In genomic region chr12:25094621-25095521, GRCm38 (mm10) we compare ENCODE assay signal across 8 mouse cellular contexts. TPM values are rescaled to one million over a fixed set of nuclear protein-coding genes. Genes with fewer than 3 reads are reported as not detected.
DNase-seq lines count a peak whose midpoint lies in the region; ATAC-seq and TF ChIP-seq lines count a peak whose summit lies in the region.

No protein-coding gene starts in this region.

- no peak for ATAC-seq in embryonic facial prominence, embryonic 14.5 days (ENCODE audit: low read depth)
- ATAC-seq in limb, embryonic 13.5 days (ENCODE audit: low FRiP score, low read depth), result no peak
- no peak for ATAC-seq in megakaryocyte progenitor cell, adult 5-6 weeks (replicated peaks; ENCODE audit: poor library complexity)

- WGBS in embryonic facial prominence, embryonic 14.5 days, result under 1% methylated on average over 22 of the region's 22 CpGs
- WGBS in hindbrain, embryonic 10.5 days, result under 1% methylated on average over 22 of the region's 22 CpGs
- WGBS in limb, embryonic 13.5 days, result under 1% methylated on average over 22 of the region's 22 CpGs

- H3K4me3 ChIP-seq in ES-E14 (ENCODE audit: insufficient read depth in 1 of 2, low read depth in 1 of 2, low read length in 2 of 2, poor library complexity in 1 of 2, severe bottlenecking in 1 of 2), result peak overlapping the region; percentile 62 to 76
- H3K4me3 ChIP-seq in embryonic facial prominence, embryonic 14.5 days (ENCODE audit: low read depth, low read length), result peak overlapping the region; percentile 85
- peak overlapping the region; percentile 85 for H3K4me3 ChIP-seq in hindbrain, embryonic 10.5 days
- peak overlapping the region; percentile 80 for H3K4me3 ChIP-seq in limb, embryonic 13.5 days

- H3K4me2 ChIP-seq in embryonic facial prominence, embryonic 14.5 days (ENCODE audit: low read depth, low read length), result peak overlapping the region; percentile 96
- peak overlapping the region; percentile 83 for H3K4me2 ChIP-seq in limb, embryonic 13.5 days (replicated peaks)

- intact Hi-C loops in left cerebral cortex, postnatal 25 days (cut with DNase I), result loop anchor here (5.0 to 10.0 kb wide), 6 partner anchors 68 to 997 kb away; no protein-coding TSS in a partner anchor

- peaks cover 2 to 10% of the 10 kb centered on the region in 2 experiments; a peak in 3 of 4 replicates for H3K4me1 ChIP-seq in ES-E14 (ENCODE audit: control insufficient read depth in 2 of 2, insufficient read depth in 2 of 2, low read length in 2 of 2, poor library complexity in 1 of 2)
- H3K4me1 ChIP-seq in embryonic facial prominence, embryonic 14.5 days (ENCODE audit: control insufficient read depth, insufficient read depth, low read length), result peaks cover 17% of the 10 kb centered on the region
- peaks cover 56% of the 10 kb centered on the region for H3K4me1 ChIP-seq in hindbrain, embryonic 10.5 days (replicated peaks)
- H3K4me1 ChIP-seq in limb, embryonic 13.5 days, result peaks cover 35% of the 10 kb centered on the region

- no peak overlapping the region for H3K9ac ChIP-seq in ES-E14 (ENCODE audit: insufficient read depth, low read depth, low read length, poor library complexity, severe bottlenecking)
- peak overlapping the region; percentile 88 for H3K9ac ChIP-seq in embryonic facial prominence, embryonic 14.5 days (ENCODE audit: low read depth, low read length)
- H3K9ac ChIP-seq in limb, embryonic 13.5 days, result peak overlapping the region; percentile 84

- peak; percentile 38 to 41 for DNase-seq in left cerebral cortex, postnatal 25 days (ENCODE audit: low spot score in 2 of 2)
- DNase-seq in left cerebral cortex, adult 11 months (ENCODE audit: low spot score), result no peak
- DNase-seq in ES-E14 (ENCODE audit: low read depth, low spot score), result no peak
- peak; percentile 85 for DNase-seq in embryonic facial prominence, embryonic 14.5 days (ENCODE audit: low spot score)
- DNase-seq in hindbrain, embryonic 10.5 days (ENCODE audit: low spot score), result peak; percentile 53
- peak; percentile 13 to 21 for DNase-seq in natural killer cell, adult 2 months (ENCODE audit: low spot score in 2 of 2)

- H3K9me3 ChIP-seq in ES-E14 (ENCODE audit: control insufficient read depth, insufficient read depth, low read depth, low read length), result no peaks in the 10 kb centered on the region
- no peaks in the 10 kb centered on the region for H3K9me3 ChIP-seq in embryonic facial prominence, embryonic 14.5 days (ENCODE audit: control insufficient read depth, low read length)
- H3K9me3 ChIP-seq in hindbrain, embryonic 10.5 days, result no peaks in the 10 kb centered on the region
- H3K9me3 ChIP-seq in limb, embryonic 13.5 days, result no peaks in the 10 kb centered on the region

- no peaks in the 10 kb centered on the region for H3K27me3 ChIP-seq in embryonic facial prominence, embryonic 14.5 days (replicated peaks; ENCODE audit: control insufficient read depth, insufficient read depth, low read length)
- peaks cover 10% of the 10 kb centered on the region for H3K27me3 ChIP-seq in hindbrain, embryonic 10.5 days (ENCODE audit: insufficient read depth, poor library complexity, severe bottlenecking)
- no peaks in the 10 kb centered on the region for H3K27me3 ChIP-seq in limb, embryonic 13.5 days

- in situ Hi-C loops in ES-E14 (cut with MboI; ENCODE audit: low sequenced_read_pairs in 2 of 2, unreplicated experiment in 2 of 2), result loop anchor here in 1 of 2 experiments (25.0 kb wide), 3 partner anchors 317 to 1192 kb away; no protein-coding TSS in a partner anchor

- H3K36me3 ChIP-seq in ES-E14 (ENCODE audit: control insufficient read depth, insufficient read depth, low read length, poor library complexity, severe bottlenecking), result no peaks in the 10 kb centered on the region
- H3K36me3 ChIP-seq in embryonic facial prominence, embryonic 14.5 days (ENCODE audit: control insufficient read depth, insufficient read depth, low read length), result no peaks in the 10 kb centered on the region
- peaks cover 5% of the 10 kb centered on the region; the same call in 1 of the 2 replicates for H3K36me3 ChIP-seq in hindbrain, embryonic 10.5 days
- peaks cover 4% of the 10 kb centered on the region; the same call in 1 of the 2 replicates for H3K36me3 ChIP-seq in limb, embryonic 13.5 days

- no peak overlapping the region for H3K27ac ChIP-seq in ES-E14 (ENCODE audit: insufficient read depth, low read depth, low read length, poor library complexity, severe bottlenecking)
- H3K27ac ChIP-seq in embryonic facial prominence, embryonic 14.5 days (replicated peaks; ENCODE audit: low read depth, low read length), result peak overlapping the region; percentile 89
- peak overlapping the region; percentile 98 for H3K27ac ChIP-seq in hindbrain, embryonic 10.5 days
- H3K27ac ChIP-seq in limb, embryonic 13.5 days, result peak overlapping the region; percentile 92

TF ChIP-seq in ES-E14, 5 proteins besides CTCF, POLR2A, EP300 and RAD21:
- TF ChIP-seq CHD2 (IDR thresholded peaks at IDR 0.05; ENCODE audit: low read depth, low read length), result no peak
- TF ChIP-seq ZC3H11A (IDR thresholded peaks at IDR 0.05; ENCODE audit: borderline replicate concordance, low read depth, low read length), result no peak
- TF ChIP-seq ZNF384 (IDR thresholded peaks at IDR 0.05; ENCODE audit: low read depth, low read length), result no peak
- TF ChIP-seq HCFC1 (IDR thresholded peaks at IDR 0.05; ENCODE audit: borderline replicate concordance, insufficient read depth, low read length), result no peak
- TF ChIP-seq MAFK (IDR thresholded peaks at IDR 0.05; ENCODE audit: insufficient read depth, low read depth, low read length), result no peak

RNA-seq across cellular contexts. Expression of gene Id2, which starts 2.1 kb away (rescaled TPM):
- total RNA-seq in left cerebral cortex, postnatal 25 days (2021), result 100 to 1,000 TPM; 148 to 163 TPM
- total RNA-seq in ES-E14 (2012; rRNA removed), result 8.8 and 14.5 TPM in 2 replicates
- polyA plus RNA-seq in embryonic facial prominence, embryonic 14.5 days (2014; fragmentation: Nextera tagmentation; extraction: Ambion mirVana), result 301 and 307 TPM in 2 replicates
- 360 and 369 TPM in 2 replicates for polyA plus RNA-seq in hindbrain, embryonic 10.5 days (2016; fragmentation: Nextera tagmentation; extraction: Ambion mirVana)
- 388 and 402 TPM in 2 replicates for polyA plus RNA-seq in limb, embryonic 13.5 days (2015; fragmentation: Nextera tagmentation; extraction: Ambion mirVana)
- 21.8 and 32.4 TPM in 2 replicates for total RNA-seq in megakaryocyte progenitor cell, adult 5-6 weeks (2015)
- 8.3 and 15.5 TPM in 2 replicates for total RNA-seq in megakaryocyte progenitor cell, adult 5-6 weeks (2017)

Comparison
In these comparisons a context has a peak if more than half of its experiments do, and no peak if none do; other contexts are left out.
1. DNase-seq: peak in left cerebral cortex, postnatal 25 days (2 of 2), embryonic facial prominence, embryonic 14.5 days (single experiment), hindbrain, embryonic 10.5 days (single experiment) and natural killer cell, adult 2 months (2 of 2); none in left cerebral cortex, adult 11 months (single experiment) and ES-E14 (single experiment).
2. Peak in every context shown above with its lines, with median percentiles within 50 percentile points of each other: H3K4me3 ChIP-seq.